Mouse (Mus musculus) embryonic facial prominence, embryonic 14.5 days (tissue): ENCODE measurements around the gene Dmxl2. TPM values are rescaled to one million over a fixed set of nuclear protein-coding genes. Genes with fewer than 3 reads are reported as not detected.

ENCODE experiments used
- ATAC-seq: fragments of 200-750 bp; cut with Nextera tagmentation; 2 replicates; pipeline ENCODE4 v1.8.0; 2017; ENCODE audit warnings: low read depth, moderate number of reproducible peaks, moderate TSS enrichment
- DNase-seq: peaks from one replicate; pipeline ENCODE4 v3.0.0-alpha.2; 2015; ENCODE audit warnings: low spot score
- H3K27ac ChIP-seq: fragments of 300-500 bp; sonication (generic); replicated peaks from 2 replicates; pipeline ENCODE4 v1.5.1; 2014; ENCODE audit warnings: low read depth, mild to moderate bottlenecking, low read length, moderate library complexity
- H3K27me3 ChIP-seq: fragments of 300-500 bp; sonication (generic); replicated peaks from 2 replicates; pipeline ENCODE4 v1.6.1; 2014; ENCODE audit warnings: low read length; ENCODE audit not compliant: control insufficient read depth, insufficient read depth
- H3K36me3 ChIP-seq: fragments of 300-500 bp; sonication (generic); 2 replicates; pipeline ENCODE4 v1.6.1; 2014; ENCODE audit warnings: low read length, mixed read lengths; ENCODE audit not compliant: control insufficient read depth, insufficient read depth
- H3K4me1 ChIP-seq: fragments of 300-500 bp; sonication (generic); 2 replicates; pipeline ENCODE4 v1.6.1; 2014; ENCODE audit warnings: antibody characterized with exemption, low read length; ENCODE audit not compliant: control insufficient read depth, insufficient read depth
- H3K4me2 ChIP-seq: fragments of 300-500 bp; sonication (generic); 2 replicates; pipeline ENCODE4 v1.6.1; 2014; ENCODE audit warnings: low read depth, mild to moderate bottlenecking, low read length, moderate library complexity, mixed read lengths
- H3K4me3 ChIP-seq: fragments of 300-500 bp; sonication (generic); 2 replicates; pipeline ENCODE4 v1.5.1; 2014; ENCODE audit warnings: low read depth, mild to moderate bottlenecking, low read length
- H3K9ac ChIP-seq: fragments of 300-500 bp; sonication (generic); 2 replicates; pipeline ENCODE4 v1.6.1; 2014; ENCODE audit warnings: low read depth, mild to moderate bottlenecking, low read length, moderate library complexity, mixed read lengths
- H3K9me3 ChIP-seq: fragments of 300-500 bp; sonication (generic); 2 replicates; pipeline ENCODE4 v1.6.1; 2016; ENCODE audit warnings: low read length; ENCODE audit not compliant: control insufficient read depth
- WGBS: fragments of 180-500 bp; shearing (Covaris S2); extraction: QIAGEN DNeasy Blood & Tissue Kit; methylation state at CpG from one replicate; pipeline ENCODE4 v1.1.7; 2014; 5-methylcytosine and 5-hydroxymethylcytosine counted together
- polyA plus RNA-seq: library from polyadenylated mRNA; unstranded; fragments of >200 nt; fragmentation: Nextera tagmentation; extraction: Ambion mirVana; gene quantifications from 2 replicates; pipeline ENCODE4 v1.2.1, GENCODE M21; 2014

Gene Dmxl2
- 7.7 and 8.3 TPM in 2 replicates for polyA plus RNA-seq

DNA sequence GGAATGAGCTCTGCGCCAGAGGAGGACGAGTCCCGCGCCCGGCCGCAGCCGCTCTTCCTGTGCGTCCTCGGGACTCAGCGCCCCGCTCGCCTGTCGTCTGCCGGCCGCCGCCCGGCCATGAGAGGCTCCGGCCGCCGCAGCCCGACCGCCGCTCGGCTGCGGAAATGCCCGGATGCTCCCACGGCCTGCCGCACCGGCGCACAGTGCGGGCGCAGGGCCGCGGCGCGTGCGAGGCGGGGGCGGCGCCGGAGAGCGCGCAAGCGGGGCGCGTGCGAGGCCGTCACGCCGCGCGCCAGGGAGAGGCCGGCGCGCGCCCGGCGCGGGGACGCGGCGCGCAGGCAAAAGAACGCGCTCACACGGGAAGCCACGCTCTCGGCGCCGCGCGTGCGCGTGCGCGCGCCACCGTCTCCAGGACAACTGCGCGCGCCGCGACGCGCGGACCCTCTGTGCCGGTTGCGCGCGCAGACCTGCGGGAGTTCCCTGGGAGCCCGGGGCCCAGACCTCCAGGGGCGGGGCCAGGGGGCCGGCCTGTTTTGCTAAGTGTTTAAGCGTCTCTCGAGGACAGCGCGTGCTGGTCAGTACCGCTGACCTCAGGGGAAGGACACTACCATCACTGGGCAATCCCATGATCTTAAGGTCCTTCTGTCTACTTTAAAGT, at the start of gene Dmxl2:
Gene Dmxl2, minus strand, starts transcription at position 174 of the 658 bp plus-strand sequence.
- peak within 1 kb of the TSS; percentile 75 for H3K9ac ChIP-seq
- no peaks in the 10 kb centered on the region for H3K4me1 ChIP-seq
- no peaks in the 10 kb centered on the region for H3K9me3 ChIP-seq
- peak within 1 kb of the TSS; percentile 75 for H3K4me3 ChIP-seq
- H3K36me3 ChIP-seq: no peaks in the 10 kb centered on the region
- peaks cover 3% of the 10 kb centered on the region; the same call in 1 of the 2 replicates for H3K27me3 ChIP-seq
- DNase-seq (peak; percentile 92), ATAC-seq (peak; percentile 92)
- no peak within 1 kb of the TSS; the same call in 1 of the 2 replicates for H3K27ac ChIP-seq
- 1% methylated on average over 17 of the region's 99 CpGs for WGBS
- peak within 1 kb of the TSS; percentile 97 for H3K4me2 ChIP-seq

DNA sequence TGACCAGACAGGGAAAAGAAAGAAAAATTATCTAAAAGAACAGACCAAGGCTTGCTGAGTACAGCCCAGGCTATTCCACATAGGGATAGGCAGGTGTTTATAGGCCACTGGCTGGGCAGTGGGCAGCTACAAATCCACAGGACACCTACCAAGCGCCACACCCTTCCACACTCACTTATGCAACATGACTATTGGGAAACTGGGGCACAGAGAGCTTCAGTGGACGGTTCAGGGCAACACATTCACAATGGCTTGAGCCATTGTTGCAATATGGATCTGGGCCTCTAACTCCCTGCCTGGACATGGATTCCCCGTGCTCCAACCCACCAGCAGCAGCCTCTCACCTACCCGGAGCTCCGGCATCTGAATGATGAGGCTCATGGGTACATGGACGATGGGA, 48.0 kb upstream of the Dmxl2 start:
- 0 out of 2 replicates have a peak, but pooled peaks cover 12% of the 10 kb centered on the region for H3K36me3 ChIP-seq
- 85% methylated on average over 6 of the region's 6 CpGs for WGBS
- ATAC-seq: no peak

DNA sequence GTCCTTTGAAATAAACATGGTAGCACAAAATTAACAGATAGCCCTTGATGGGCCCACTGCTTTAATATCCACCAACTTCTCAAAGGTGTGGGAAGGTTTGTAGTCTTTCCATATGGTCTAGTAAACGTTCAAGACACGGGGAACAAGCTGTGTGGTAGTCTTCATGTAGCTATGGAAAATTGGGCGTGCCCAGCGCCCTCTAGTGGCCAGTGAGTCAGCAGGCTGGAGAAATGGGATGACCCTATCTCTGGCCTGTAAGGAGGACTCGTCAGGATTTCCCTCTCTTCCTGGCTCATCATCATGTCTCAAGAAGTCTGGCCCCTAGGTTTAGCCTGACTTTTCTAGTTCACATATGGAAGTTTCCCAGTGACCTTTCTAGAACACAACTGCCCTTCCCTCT, 46.1 kb upstream of the Dmxl2 start:
- H3K27ac ChIP-seq: no peak overlapping the region
- H3K4me3 ChIP-seq: no peak overlapping the region
- DNase-seq (peak; percentile 26), ATAC-seq (no peak)
- H3K9me3 ChIP-seq: no peaks in the 10 kb centered on the region
- 0 out of 2 replicates have a peak, but pooled peaks cover 12% of the 10 kb centered on the region for H3K36me3 ChIP-seq
- WGBS: 18% methylated on average over 5 of the region's 5 CpGs
- no peaks in the 10 kb centered on the region for H3K27me3 ChIP-seq
- H3K4me2 ChIP-seq: no peak overlapping the region
- no peaks in the 10 kb centered on the region for H3K4me1 ChIP-seq
- H3K9ac ChIP-seq: no peak overlapping the region

More for the DNA sequence above, 48.0 kb upstream of the Dmxl2 start:
- Histone ChIP-seq H3K4me2 (no peak overlapping the region), H3K4me1 (no peaks in the 10 kb centered on the region), H3K9ac (no peak overlapping the region), H3K27ac (no peak overlapping the region), H3K9me3 (no peaks in the 10 kb centered on the region), H3K4me3 (no peak overlapping the region), H3K27me3 (no peaks in the 10 kb centered on the region)
- no peak for DNase-seq

DNA sequence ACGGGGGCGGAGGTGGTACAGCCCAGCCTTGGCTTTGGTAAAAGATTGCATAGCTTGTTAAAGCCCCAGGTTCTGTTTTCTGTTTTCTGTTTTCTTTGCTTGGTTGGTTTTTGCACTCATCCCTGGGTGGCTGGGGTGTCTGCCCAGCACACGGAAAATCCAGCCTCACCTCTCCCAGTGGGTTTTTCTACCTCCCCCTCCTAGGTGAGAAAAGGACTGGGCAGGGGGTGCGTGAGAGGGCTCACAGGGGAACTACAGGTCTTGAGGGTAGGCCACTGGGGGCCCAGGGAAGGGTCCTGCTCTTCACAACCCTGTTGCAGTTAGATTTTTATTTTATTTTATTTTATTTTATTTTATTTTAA, 43.5 kb upstream of the Dmxl2 start:
- H3K9ac ChIP-seq: no peak overlapping the region
- H3K36me3 ChIP-seq: 0 out of 2 replicates have a peak, but pooled peaks cover 12% of the 10 kb centered on the region
- H3K9me3 ChIP-seq: no peaks in the 10 kb centered on the region
- H3K4me2 ChIP-seq: no peak overlapping the region
- H3K27me3 ChIP-seq: no peaks in the 10 kb centered on the region
- no peak overlapping the region for H3K4me3 ChIP-seq
- no peak overlapping the region for H3K27ac ChIP-seq
- ATAC-seq (no peak), DNase-seq (no peak)
- H3K4me1 ChIP-seq: no peaks in the 10 kb centered on the region
- WGBS: 83% methylated on average over 4 of the region's 4 CpGs

DNA sequence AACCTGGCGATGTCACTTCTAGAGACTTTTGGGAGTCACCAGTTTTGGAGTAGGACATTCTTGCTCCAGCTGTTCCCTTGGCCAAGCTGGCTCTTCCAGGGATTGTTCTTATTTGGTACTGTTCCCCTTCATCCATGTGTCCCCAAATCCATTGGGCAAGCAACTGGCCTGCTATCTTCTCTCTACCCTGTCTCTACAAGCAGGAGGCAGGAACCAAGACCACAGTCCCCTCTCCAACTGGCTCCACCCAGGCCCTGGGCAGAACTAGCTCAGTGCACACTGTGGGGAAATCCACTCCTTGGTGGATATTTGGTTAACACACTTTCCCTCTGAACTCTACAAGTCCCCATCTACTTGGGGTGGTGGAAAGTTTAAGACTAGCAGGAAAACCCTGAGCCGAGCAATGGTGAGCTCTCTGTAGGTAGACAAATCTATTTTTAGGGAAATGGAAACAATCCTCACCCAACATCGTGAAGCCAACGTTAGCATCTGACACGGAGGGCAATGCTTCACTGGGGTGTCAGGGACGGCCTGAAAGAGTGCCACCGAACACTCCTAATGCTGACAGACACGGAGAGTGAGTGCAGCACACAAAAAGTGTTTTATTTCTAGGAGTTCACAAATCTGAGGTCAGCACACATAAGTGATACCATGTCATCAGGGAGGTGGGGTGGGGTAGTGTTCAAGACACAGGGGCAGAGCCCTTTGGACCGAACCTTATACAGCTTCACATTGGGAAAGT, 43.0 kb upstream of the Dmxl2 start:
- Histone ChIP-seq H3K36me3 (0 out of 2 replicates have a peak, but pooled peaks cover 12% of the 10 kb centered on the region), H3K9ac (no peak overlapping the region), H3K4me3 (no peak overlapping the region), H3K9me3 (no peaks in the 10 kb centered on the region), H3K27me3 (no peaks in the 10 kb centered on the region), H3K4me1 (no peaks in the 10 kb centered on the region), H3K27ac (no peak overlapping the region), H3K4me2 (no peak overlapping the region)
- no peak for ATAC-seq
- WGBS: 76% methylated on average over 9 of the region's 9 CpGs
- DNase-seq: no peak

DNA sequence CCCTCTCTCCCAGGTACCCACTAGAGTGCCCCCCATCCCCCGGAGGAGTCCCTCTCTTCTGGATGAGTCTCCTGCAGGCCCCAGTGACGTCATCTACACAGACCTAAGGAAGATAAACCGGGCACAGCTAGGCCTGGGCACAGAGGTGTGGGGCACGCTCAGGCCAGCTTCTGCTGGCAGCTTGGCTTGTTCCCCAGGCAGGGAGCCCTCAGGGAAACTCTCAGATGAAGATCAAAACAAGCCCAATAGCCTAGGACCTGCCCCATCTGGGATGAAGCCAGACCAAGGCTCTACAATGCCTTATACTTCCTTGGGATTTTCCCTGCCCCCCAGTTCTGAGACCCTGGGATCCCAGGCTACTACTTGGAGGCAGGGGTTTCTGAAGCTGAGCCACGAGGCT, 39.4 kb upstream of the Dmxl2 start:
- ATAC-seq (no peak), DNase-seq (no peak)
- 67% methylated on average over 5 of the region's 5 CpGs for WGBS
- Histone ChIP-seq H3K4me2 (no peak overlapping the region), H3K9me3 (no peaks in the 10 kb centered on the region), H3K4me3 (no peak overlapping the region), H3K4me1 (no peaks in the 10 kb centered on the region), H3K27ac (no peak overlapping the region), H3K9ac (no peak overlapping the region), H3K36me3 (no peaks in the 10 kb centered on the region), H3K27me3 (no peaks in the 10 kb centered on the region)

DNA sequence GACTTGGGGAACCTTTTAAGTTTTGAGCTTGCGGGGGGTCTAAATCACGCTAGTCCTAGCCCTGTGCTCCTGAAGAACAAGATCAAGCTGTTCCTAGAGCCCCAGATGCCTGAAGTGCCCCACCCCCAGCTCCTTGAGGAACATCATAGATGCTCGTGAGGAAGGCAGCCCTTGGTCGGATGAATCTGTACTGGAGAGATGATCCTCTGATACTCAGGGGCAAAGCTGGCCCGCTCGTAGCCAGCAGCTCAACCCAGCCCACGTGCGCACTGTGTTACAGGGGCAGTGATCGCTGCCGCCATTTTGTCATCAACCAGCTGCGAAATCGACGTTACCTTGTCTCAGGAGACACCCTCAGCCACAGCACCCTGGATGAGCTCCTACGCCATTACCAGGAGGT, 37.3 kb upstream of the Dmxl2 start, which contains the start of gene Sh2d7:
Gene Sh2d7, plus strand, starts transcription at position 301 of the 400 bp plus-strand sequence.
- no peaks in the 10 kb centered on the region for H3K27me3 ChIP-seq
- no peaks in the 10 kb centered on the region for H3K36me3 ChIP-seq
- no peak within 1 kb of the TSS for H3K27ac ChIP-seq
- ATAC-seq (no peak), DNase-seq (no peak)
- H3K4me2 ChIP-seq: no peak within 1 kb of the TSS
- no peaks in the 10 kb centered on the region for H3K9me3 ChIP-seq
- H3K4me3 ChIP-seq: no peak within 1 kb of the TSS
- 93% methylated on average over 14 of the region's 14 CpGs for WGBS
- no peak within 1 kb of the TSS for H3K9ac ChIP-seq
- peaks cover 8% of the 10 kb centered on the region; the same call in 1 of the 2 replicates for H3K4me1 ChIP-seq

DNA sequence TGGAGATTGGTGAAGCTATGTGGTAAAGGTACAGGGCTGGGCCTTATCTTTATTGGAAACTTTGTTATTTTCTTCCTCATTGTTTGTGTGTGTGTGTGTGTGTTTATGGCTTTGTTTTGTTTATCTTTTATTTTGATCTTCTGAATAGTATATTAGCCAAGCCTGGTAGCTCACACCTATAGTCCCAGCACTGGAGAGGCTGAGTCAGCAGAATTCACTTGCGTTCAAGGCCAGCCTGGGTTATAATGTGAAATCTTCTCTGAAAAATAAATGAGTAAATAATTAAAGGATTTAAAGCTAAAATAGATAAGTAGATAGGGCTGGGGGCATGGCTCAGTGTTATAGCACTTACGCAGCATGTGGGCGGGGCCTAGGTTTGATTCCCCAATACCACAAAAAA, 36.8 kb upstream of the Dmxl2 start:
- DNase-seq (no peak), ATAC-seq (no peak)
- Histone ChIP-seq H3K9me3 (no peaks in the 10 kb centered on the region), H3K27me3 (no peaks in the 10 kb centered on the region), H3K27ac (no peak overlapping the region), H3K36me3 (no peaks in the 10 kb centered on the region), H3K4me2 (no peak overlapping the region), H3K4me3 (no peak overlapping the region), H3K4me1 (peaks cover 8% of the 10 kb centered on the region; the same call in 1 of the 2 replicates), H3K9ac (no peak overlapping the region)
- whole genome bisulfite sequencing: 97% methylated on average over 3 of the region's 3 CpGs
